In genomic region chr2:3630769-3631477, GRCm38 (mm10) we compare ENCODE assay signal across 22 mouse cellular contexts.
A peak's percentile ranks its signal among the peaks of the same experiment; 100 is the strongest.
DNase-seq lines count a peak whose midpoint lies in the region; ATAC-seq and TF ChIP-seq lines count a peak whose summit lies in the region.
"Had no signal": no experiment of that assay in that cellular context is flagged by ENCODE, and none has a peak within 500 bp of the region (broad histone marks: within the 10 kb centered on the region; RNA-seq: fewer than 3 reads in every experiment).

No protein-coding gene starts in this region.

- H3K4me3 ChIP-seq in lung, adult 2 months (replicated peaks; ENCODE audit: extremely low read depth, low read depth, low read length): no peak overlapping the region
- no peak overlapping the region for H3K4me3 ChIP-seq in hindbrain, embryonic 11.5 days (ENCODE audit: low read depth, low read length)
- no peak overlapping the region for H3K4me3 ChIP-seq in hindbrain, embryonic 12.5 days
- H3K4me3 ChIP-seq: embryonic facial prominence, embryonic 12.5 days; forebrain, embryonic 15.5 days; heart, adult 2 months; heart, embryonic 15.5 days; hindbrain, embryonic 10.5 days had no signal

- no peaks in the 10 kb centered on the region for H3K27me3 ChIP-seq in hindbrain, embryonic 11.5 days (ENCODE audit: control insufficient read depth, insufficient read depth, low read length)
- no peaks in the 10 kb centered on the region for H3K27me3 ChIP-seq in hindbrain, embryonic 12.5 days
- H3K27me3 ChIP-seq: embryonic facial prominence, embryonic 12.5 days; forebrain, embryonic 15.5 days; heart, embryonic 15.5 days had no signal

- H3K4me2 ChIP-seq in hindbrain, embryonic 11.5 days (replicated peaks; ENCODE audit: low read depth, low read length): no peak overlapping the region
- H3K4me2 ChIP-seq in hindbrain, embryonic 12.5 days (replicated peaks): no peak overlapping the region
- H3K4me2 ChIP-seq: embryonic facial prominence, embryonic 12.5 days; forebrain, embryonic 15.5 days; heart, embryonic 11.5 days; heart, embryonic 15.5 days had no signal

- H3K36me3 ChIP-seq in hindbrain, embryonic 11.5 days (ENCODE audit: control insufficient read depth, insufficient read depth, low read length): no peaks in the 10 kb centered on the region
- H3K36me3 ChIP-seq in hindbrain, embryonic 12.5 days: no peaks in the 10 kb centered on the region
- H3K36me3 ChIP-seq: embryonic facial prominence, embryonic 12.5 days; forebrain, embryonic 15.5 days; G1E; heart, embryonic 15.5 days; hindbrain, embryonic 10.5 days had no signal

- ATAC-seq in granulocyte monocyte progenitor cell, adult 5-6 weeks (replicated peaks; ENCODE audit: poor library complexity, severe bottlenecking): peak; percentile 90
- peak; percentile 86 for ATAC-seq in monocyte, adult 5-6 weeks (replicated peaks; ENCODE audit: insufficient number of reproducible peaks, low FRiP score, low TSS enrichment, poor library complexity, severe bottlenecking)
- no peak for ATAC-seq in hindbrain, embryonic 11.5 days (ENCODE audit: low FRiP score)
- ATAC-seq in hindbrain, embryonic 12.5 days (ENCODE audit: low FRiP score): no peak
- ATAC-seq: CD4-positive, CD25-positive, alpha-beta regulatory T cell, adult 4 months; forebrain, embryonic 15.5 days; hindbrain, embryonic 16.5 days had no signal

- H3K9ac ChIP-seq in hindbrain, embryonic 11.5 days (ENCODE audit: low read depth, low read length): no peak overlapping the region
- H3K9ac ChIP-seq in hindbrain, embryonic 12.5 days: no peak overlapping the region
- H3K9ac ChIP-seq: embryonic facial prominence, embryonic 12.5 days; forebrain, embryonic 15.5 days; heart, embryonic 15.5 days had no signal

- no peak for TF ChIP-seq POLR2A in lung, adult 2 months (IDR thresholded peaks at IDR 0.05; ENCODE audit: borderline replicate concordance, extremely low read depth, low read depth, low read length)

- WGBS in lung, adult 2 months: 80% methylated on average over 5 of the region's 5 CpGs
- 87% methylated on average over 5 of the region's 5 CpGs for WGBS in hindbrain, embryonic 11.5 days
- 82% methylated on average over 5 of the region's 5 CpGs for WGBS in hindbrain, embryonic 12.5 days

- no peak overlapping the region for H3K27ac ChIP-seq in hindbrain, embryonic 11.5 days (ENCODE audit: low read depth, low read length)
- H3K27ac ChIP-seq in hindbrain, embryonic 12.5 days: no peak overlapping the region
- H3K27ac ChIP-seq: embryonic facial prominence, embryonic 12.5 days; forebrain, embryonic 15.5 days; heart, adult 2 months; heart, embryonic 15.5 days; hindbrain, embryonic 10.5 days had no signal

- DNase-seq in lung, postnatal 36 days: peak; percentile 21
- DNase-seq in lung, adult 2 months: no peak
- DNase-seq in hindbrain, embryonic 11.5 days (ENCODE audit: low spot score): no peak
- DNase-seq: adrenal gland, adult 8-10 months; adrenal gland, postnatal 36 days; B cell, adult 2 months; cerebellum, adult 11 months; cerebellum, adult 8-10 months; cerebellum, postnatal 14 days; gastrocnemius, postnatal 36 days; heart, adult 2 months had no signal

- TF ChIP-seq CTCF in lung, adult 2 months (IDR thresholded peaks at IDR 0.05; ENCODE audit: insufficient read depth, low read length): no peak

- no peaks in the 10 kb centered on the region for H3K4me1 ChIP-seq in lung, adult 2 months (ENCODE audit: control insufficient read depth, insufficient read depth, low read length)
- no peaks in the 10 kb centered on the region for H3K4me1 ChIP-seq in hindbrain, embryonic 11.5 days (replicated peaks; ENCODE audit: control insufficient read depth, insufficient read depth, low read length)
- no peaks in the 10 kb centered on the region for H3K4me1 ChIP-seq in hindbrain, embryonic 12.5 days
- H3K4me1 ChIP-seq: embryonic facial prominence, embryonic 12.5 days; forebrain, embryonic 15.5 days; heart, embryonic 15.5 days; hindbrain, embryonic 10.5 days had no signal

- H3K9me3 ChIP-seq in hindbrain, embryonic 11.5 days (ENCODE audit: control insufficient read depth, low read length): no peaks in the 10 kb centered on the region
- no peaks in the 10 kb centered on the region for H3K9me3 ChIP-seq in hindbrain, embryonic 12.5 days (replicated peaks)
- H3K9me3 ChIP-seq: forebrain, embryonic 15.5 days; G1E; heart, embryonic 15.5 days had no signal

Comparison
In these comparisons a context has a peak if more than half of its experiments do, and no peak if none do; other contexts are left out.
1. ATAC-seq: peak in granulocyte monocyte progenitor cell, adult 5-6 weeks (single experiment) and monocyte, adult 5-6 weeks (single experiment); none in hindbrain, embryonic 11.5 days (single experiment) and hindbrain, embryonic 12.5 days (single experiment).